ENCODE assay signal across 9 mouse cellular contexts in the genomic region with DNA sequence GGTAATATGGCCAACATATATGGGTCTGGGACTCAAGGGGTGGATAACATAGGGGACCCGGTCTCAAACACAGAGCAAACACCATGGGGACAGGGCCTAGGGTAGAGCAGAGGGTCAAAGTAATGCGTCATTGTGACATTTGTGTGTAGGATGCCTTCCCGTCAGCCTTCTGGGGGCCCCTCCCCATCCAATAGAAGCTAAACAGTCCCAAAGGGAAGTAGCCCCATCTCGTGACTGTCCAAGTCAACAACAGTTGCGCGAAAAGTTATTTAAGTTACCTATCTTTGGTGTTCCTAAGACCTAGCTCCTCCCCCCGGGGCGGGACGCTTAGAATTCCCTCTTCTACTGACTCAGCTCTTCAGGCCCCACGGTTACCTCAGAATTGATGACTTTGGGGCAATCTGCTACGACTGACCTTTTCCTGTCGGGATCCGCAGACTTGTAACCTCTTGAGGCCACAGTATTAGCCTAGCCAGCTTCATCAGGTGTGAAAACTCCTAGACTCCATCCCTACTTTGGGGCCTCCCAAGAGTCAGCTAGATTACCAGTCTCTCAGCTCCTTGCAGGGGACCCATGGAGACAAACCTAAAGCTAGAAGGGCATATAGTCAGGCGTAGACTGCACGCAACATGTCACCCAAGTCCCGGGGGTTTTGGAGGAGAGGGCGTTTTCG. TPM values are rescaled to one million over a fixed set of nuclear protein-coding genes. Genes with fewer than 3 reads are reported as not detected.
A peak's percentile ranks its signal among the peaks of the same experiment; 100 is the strongest.
DNase-seq lines count a peak whose midpoint lies in the region; ATAC-seq and TF ChIP-seq lines count a peak whose summit lies in the region.
"Had no signal": no experiment of that assay in that cellular context is flagged by ENCODE, and none has a peak within 500 bp of the region (broad histone marks: within the 10 kb centered on the region; RNA-seq: fewer than 3 reads in every experiment).

No protein-coding gene starts in this region.

- peaks cover 7% of the 10 kb centered on the region; the same call in 1 of the 2 replicates for H3K4me1 ChIP-seq in heart, postnatal 0 days (ENCODE audit: control insufficient read depth, insufficient read depth)
- H3K4me1 ChIP-seq in limb, embryonic 13.5 days: peaks cover 18% of the 10 kb centered on the region
- peaks cover 8% of the 10 kb centered on the region for H3K4me1 ChIP-seq in midbrain, embryonic 14.5 days (ENCODE audit: control insufficient read depth, insufficient read depth, low read length)

- H3K9ac ChIP-seq in heart, postnatal 0 days (replicated peaks; ENCODE audit: low read depth, low read length): no peak overlapping the region; the same call in 1 of the 2 replicates
- H3K9ac ChIP-seq in limb, embryonic 13.5 days: peak overlapping the region; percentile 56
- no peak overlapping the region for H3K9ac ChIP-seq in midbrain, embryonic 14.5 days (replicated peaks; ENCODE audit: low read length)

- ATAC-seq in heart, postnatal 0 days (ENCODE audit: insufficient read depth, low read depth): peak; percentile 27; the same call in 1 of the 2 replicates
- ATAC-seq in limb, embryonic 13.5 days (ENCODE audit: low FRiP score, low read depth): peak; percentile 33; the same call in 1 of the 2 replicates
- ATAC-seq in midbrain, embryonic 14.5 days (ENCODE audit: low FRiP score, low TSS enrichment): peak; percentile 20; the same call in 1 of the 2 replicates
- ATAC-seq in inflammation-experienced regulatory T-cells, adult 6 months: no peak

- peak overlapping the region; percentile 66 for H3K4me3 ChIP-seq in gastrocnemius, adult 2 months
- peak overlapping the region; percentile 18 for H3K4me3 ChIP-seq in heart, postnatal 0 days (ENCODE audit: low read depth, low read length)
- H3K4me3 ChIP-seq in limb, embryonic 13.5 days: peak overlapping the region; percentile 44
- H3K4me3 ChIP-seq in midbrain, embryonic 14.5 days (replicated peaks; ENCODE audit: low read depth, low read length): peak overlapping the region; percentile 30

- TF ChIP-seq EP300 in heart, postnatal 0 days (IDR thresholded peaks at IDR 0.05; ENCODE audit: low read depth): no peak

- 16% methylated on average over 18 of the region's 18 CpGs for WGBS in heart, postnatal 0 days
- 12% methylated on average over 18 of the region's 18 CpGs for WGBS in limb, embryonic 13.5 days
- WGBS in midbrain, embryonic 14.5 days: 15% methylated on average over 18 of the region's 18 CpGs

- no peaks in the 10 kb centered on the region for H3K9me3 ChIP-seq in heart, postnatal 0 days (replicated peaks; ENCODE audit: control insufficient read depth, low read length)
- H3K9me3 ChIP-seq in limb, embryonic 13.5 days: no peaks in the 10 kb centered on the region
- H3K9me3 ChIP-seq in midbrain, embryonic 14.5 days (ENCODE audit: control insufficient read depth, low read length): no peaks in the 10 kb centered on the region
- H3K9me3 ChIP-seq: G1E had no signal

- H3K4me2 ChIP-seq in heart, postnatal 0 days (ENCODE audit: low read depth, low read length): peak overlapping the region; percentile 51
- H3K4me2 ChIP-seq in limb, embryonic 13.5 days (replicated peaks): peak overlapping the region; percentile 86
- peak overlapping the region; percentile 63 for H3K4me2 ChIP-seq in midbrain, embryonic 14.5 days (ENCODE audit: low read length)

- no peak for TF ChIP-seq CTCF in gastrocnemius, adult 2 months (IDR thresholded peaks at IDR 0.05)
- 0 out of 2 replicates have a peak, but pooled peaks have one; percentile 10 for TF ChIP-seq CTCF in heart, postnatal 0 days (IDR thresholded peaks at IDR 0.05; ENCODE audit: low read depth)

- H3K27ac ChIP-seq in gastrocnemius, adult 2 months: no peak overlapping the region
- H3K27ac ChIP-seq in heart, postnatal 0 days (ENCODE audit: low read depth): no peak overlapping the region
- no peak overlapping the region for H3K27ac ChIP-seq in limb, embryonic 13.5 days
- H3K27ac ChIP-seq in midbrain, embryonic 14.5 days (replicated peaks; ENCODE audit: low read depth, low read length): no peak overlapping the region

- H3K36me3 ChIP-seq in heart, postnatal 0 days (replicated peaks; ENCODE audit: control insufficient read depth, insufficient read depth, low read length): no peaks in the 10 kb centered on the region
- H3K36me3 ChIP-seq in limb, embryonic 13.5 days: no peaks in the 10 kb centered on the region
- no peaks in the 10 kb centered on the region for H3K36me3 ChIP-seq in midbrain, embryonic 14.5 days (ENCODE audit: control insufficient read depth, insufficient read depth, low read length)

- DNase-seq in gastrocnemius, adult 2 months: no peak
- DNase-seq in gastrocnemius, postnatal 25 days: no peak
- peak; percentile 50 to 60 for DNase-seq in adrenal gland, postnatal 36 days
- no peak for DNase-seq in heart, postnatal 0 days (ENCODE audit: low spot score)
- no peak for DNase-seq in midbrain, embryonic 14.5 days
- DNase-seq in gastrocnemius, postnatal 36 days: no peak

- intact Hi-C loops in gastrocnemius, adult 2 months (cut with DNase I): no loop called here
- intact Hi-C loops in gastrocnemius, postnatal 36 days (cut with DNase I): no loop called here

- H3K27me3 ChIP-seq in heart, postnatal 0 days (ENCODE audit: control insufficient read depth, insufficient read depth, low read length): no peaks in the 10 kb centered on the region
- no peaks in the 10 kb centered on the region for H3K27me3 ChIP-seq in limb, embryonic 13.5 days
- H3K27me3 ChIP-seq in midbrain, embryonic 14.5 days (ENCODE audit: control insufficient read depth, insufficient read depth, low read length): no peaks in the 10 kb centered on the region

RNA-seq across cellular contexts. Expression of a gene that starts 20.2 kb away (rescaled TPM):
- total RNA-seq in gastrocnemius, adult 2 months (2021): 100 to 1,000 TPM; 314 to 379 TPM
- 100 to 1,000 TPM; 350 to 362 TPM for total RNA-seq in gastrocnemius, postnatal 25 days (2021)
- 100 to 1,000 TPM; 680 to 813 TPM for total RNA-seq in adrenal gland, postnatal 36 days (2021)
- total RNA-seq in heart, postnatal 0 days (2014; rRNA removed; ENCODE audit: low replicate concordance): 1,123 and 1,337 TPM in 2 replicates
- polyA plus RNA-seq in heart, postnatal 0 days (2015; fragmentation: Nextera tagmentation; extraction: Ambion mirVana): 1,661 and 1,734 TPM in 2 replicates
- polyA plus RNA-seq in limb, embryonic 13.5 days (2015; fragmentation: Nextera tagmentation; extraction: Ambion mirVana): 3,132 and 3,199 TPM in 2 replicates
- polyA plus RNA-seq in midbrain, embryonic 14.5 days (2014; fragmentation: Nextera tagmentation; extraction: Ambion mirVana): 3,827 and 3,910 TPM in 2 replicates
- polyA plus RNA-seq in inflammation-experienced regulatory T-cells, adult 6 months (2017; shearing (Covaris generic)): 100 to 1,000 TPM; 553 to 843 (median 762) TPM
- 100 to 1,000 TPM; 303 to 358 TPM for total RNA-seq in gastrocnemius, postnatal 36 days (2021)

RNA-seq across cellular contexts. Expression of a gene that starts 57.3 kb away (rescaled TPM):
- 1 to 10 TPM; 7.4 to 7.8 TPM for total RNA-seq in gastrocnemius, adult 2 months (2021)
- total RNA-seq in gastrocnemius, postnatal 25 days (2021): 1 to 10 TPM; 7.5 TPM
- total RNA-seq in adrenal gland, postnatal 36 days (2021): 10 to 100 TPM; 24.6 to 30.5 TPM
- 9.8 and 16.9 TPM in 2 replicates for total RNA-seq in heart, postnatal 0 days (2014; rRNA removed; ENCODE audit: low replicate concordance)
- 14.4 and 15.8 TPM in 2 replicates for polyA plus RNA-seq in heart, postnatal 0 days (2015; fragmentation: Nextera tagmentation; extraction: Ambion mirVana)
- 39.3 and 40.7 TPM in 2 replicates for polyA plus RNA-seq in limb, embryonic 13.5 days (2015; fragmentation: Nextera tagmentation; extraction: Ambion mirVana)
- 26.1 and 28.7 TPM in 2 replicates for polyA plus RNA-seq in midbrain, embryonic 14.5 days (2014; fragmentation: Nextera tagmentation; extraction: Ambion mirVana)
- polyA plus RNA-seq in inflammation-experienced regulatory T-cells, adult 6 months (2017; shearing (Covaris generic)): 10 to 100 TPM; 33.8 to 42.9 (median 37.5) TPM
- total RNA-seq in gastrocnemius, postnatal 36 days (2021): 1 to 10 TPM; 5.2 to 6.9 TPM

Comparison
In these comparisons a context has a peak if more than half of its experiments do, and no peak if none do; other contexts are left out.
1. DNase-seq: peak in adrenal gland, postnatal 36 days (2 of 2); none in gastrocnemius, adult 2 months (single experiment), gastrocnemius, postnatal 25 days (single experiment), heart, postnatal 0 days (single experiment), midbrain, embryonic 14.5 days (single experiment) and gastrocnemius, postnatal 36 days (0 of 2).
2. Peak in every context shown above with its lines, with median percentiles within 50 percentile points of each other: H3K4me3 ChIP-seq and H3K4me2 ChIP-seq.